Mouse (Mus musculus) v-Abl transformed pro-B cells (cell line): ENCODE results near the gene Lrrc75a.

Source experiments
- in situ Hi-C, 2 experiments: fragments of 400-800 bp; cut with MboI; formaldehyde crosslinking; loops; one replicate each; pipeline ENCODE4 v1.15.1; 2025; ENCODE audit not compliant: unreplicated experiment in 2 of 2

Gene Lrrc75a

GRCm38 (mm10) chr11:62629352-62630224, 18.7 kb downstream of the Lrrc75a start:
- in situ Hi-C loops = no loop called here

- in situ Hi-C loops = loop anchor here in 1 of 2 experiments (25.0 kb wide), 1 partner anchor 513 kb away; the partner anchor contains the start of gene Pmp22
Observed at GRCm38 (mm10) chr11:62624341-62625291, 23.7 kb downstream of the Lrrc75a start.

- in situ Hi-C loops = loop anchor here in 1 of 2 experiments (25.0 kb wide), 1 partner anchor 514 kb away; the partner anchor contains the start of gene Pmp22
Observed at GRCm38 (mm10) chr11:62622850-62623249, 25.5 kb downstream of the Lrrc75a start.

- in situ Hi-C loops = loop anchor here in 1 of 2 experiments (25.0 kb wide), 1 partner anchor 516 kb away; the partner anchor contains the start of gene Pmp22
Observed at GRCm38 (mm10) chr11:62621586-62622283, 26.6 kb downstream of the Lrrc75a start.

GRCm38 (mm10) chr11:62621079-62621478, 27.2 kb downstream of the Lrrc75a start:
- in situ Hi-C loops = loop anchor here in 1 of 2 experiments (25.0 kb wide), 1 partner anchor 516 kb away; the partner anchor contains the start of gene Pmp22

- in situ Hi-C loops = loop anchor here in 1 of 2 experiments (25.0 kb wide), 1 partner anchor 522 kb away; the partner anchor contains the start of gene Pmp22
Observed at GRCm38 (mm10) chr11:62615456-62615855, 32.9 kb downstream of the Lrrc75a start.

- in situ Hi-C loops = loop anchor here (5.0 to 25.0 kb wide), 3 partner anchors 32 to 522 kb away; partner anchors contain the start of genes Lrrc75a (in 1 of the 2), Mmgt2 (in 1 of the 2) and Pmp22 (in 1 of the 2)
Observed at GRCm38 (mm10) chr11:62614876-62615410, 33.4 kb downstream of the Lrrc75a start.

- in situ Hi-C loops = loop anchor here (5.0 to 25.0 kb wide), 3 partner anchors 33 to 523 kb away; partner anchors contain the start of genes Lrrc75a (in 1 of the 2), Mmgt2 (in 1 of the 2) and Pmp22 (in 1 of the 2)
Observed at GRCm38 (mm10) chr11:62613657-62614365, 34.5 kb downstream of the Lrrc75a start.

- in situ Hi-C loops = loop anchor here (5.0 to 25.0 kb wide), 3 partner anchors 35 to 525 kb away; partner anchors contain the start of genes Lrrc75a (in 1 of the 2), Mmgt2 (in 1 of the 2) and Pmp22 (in 1 of the 2)
Observed at GRCm38 (mm10) chr11:62612604-62613003, 35.7 kb downstream of the Lrrc75a start.

GRCm38 (mm10) chr11:62610304-62610703, 38.0 kb downstream of the Lrrc75a start:
- in situ Hi-C loops = loop anchor here (5.0 to 25.0 kb wide), 3 partner anchors 37 to 527 kb away; partner anchors contain the start of genes Lrrc75a (in 1 of the 2), Mmgt2 (in 1 of the 2) and Pmp22 (in 1 of the 2)

- in situ Hi-C loops = loop anchor here in 1 of 2 experiments (25.0 kb wide), 1 partner anchor 528 kb away; the partner anchor contains the start of gene Pmp22
Observed at GRCm38 (mm10) chr11:62608826-62609675, 39.3 kb downstream of the Lrrc75a start.

- in situ Hi-C loops = loop anchor here in 1 of 2 experiments (25.0 kb wide), 1 partner anchor 529 kb away; the partner anchor contains the start of gene Pmp22
Observed at GRCm38 (mm10) chr11:62607952-62608201, 40.4 kb downstream of the Lrrc75a start.

GRCm38 (mm10) chr11:62607170-62607951, 41.0 kb downstream of the Lrrc75a start:
- in situ Hi-C loops = loop anchor here in 1 of 2 experiments (25.0 kb wide), 1 partner anchor 530 kb away; the partner anchor contains the start of gene Pmp22

- in situ Hi-C loops = loop anchor here in 1 of 2 experiments (25.0 kb wide), 1 partner anchor 531 kb away; the partner anchor contains the start of gene Pmp22
Observed at GRCm38 (mm10) chr11:62606299-62607169, 41.8 kb downstream of the Lrrc75a start.

GRCm38 (mm10) chr11:62605619-62606298, 42.6 kb downstream of the Lrrc75a start:
- in situ Hi-C loops = loop anchor here in 1 of 2 experiments (25.0 kb wide), 1 partner anchor 532 kb away; the partner anchor contains the start of gene Pmp22
